In the genomic region with DNA sequence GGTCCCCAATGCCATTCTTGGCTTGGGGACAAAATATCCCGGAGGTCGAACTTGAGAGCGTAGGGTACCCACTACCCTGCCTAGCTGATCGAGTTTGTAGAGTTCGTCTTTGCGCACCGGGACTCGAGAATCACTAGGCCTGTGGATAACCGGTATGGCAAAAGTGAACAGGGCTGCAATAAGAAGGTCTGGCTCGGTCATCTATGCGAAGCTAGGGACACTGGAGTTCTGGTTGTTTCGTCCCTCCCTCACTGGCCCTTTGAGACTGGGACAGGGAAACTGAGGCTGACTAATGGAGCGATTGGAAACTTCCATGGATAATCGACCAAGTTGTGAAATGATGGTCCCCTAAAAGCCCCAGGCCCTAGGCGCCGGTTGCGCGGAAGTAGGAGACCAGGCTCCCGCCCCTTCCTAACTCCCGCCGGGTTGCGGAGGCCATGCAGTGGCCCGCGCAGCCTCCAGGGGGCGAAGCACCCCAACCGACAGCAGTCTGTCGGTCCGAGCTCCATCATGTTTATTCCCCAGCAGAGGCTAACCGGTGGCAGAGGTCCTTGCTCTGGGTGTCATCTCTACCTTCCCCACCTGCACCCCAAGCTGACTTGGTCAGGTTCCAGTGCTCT, we compare ENCODE assay signal across 8 mouse cellular contexts. TPM values are rescaled to one million over a fixed set of nuclear protein-coding genes. Genes with fewer than 3 reads are reported as not detected.
DNase-seq lines count a peak whose midpoint lies in the region; ATAC-seq and TF ChIP-seq lines count a peak whose summit lies in the region.

No protein-coding gene starts in this region.

- peak; percentile 52; the same call in 1 of the 2 replicates for TF ChIP-seq POLR2A in bone marrow, adult 2 months (IDR thresholded peaks at IDR 0.05; ENCODE audit: borderline replicate concordance, control insufficient read depth, low read depth, low read length)

- no peaks in the 10 kb centered on the region for H3K27me3 ChIP-seq in embryonic facial prominence, embryonic 14.5 days (replicated peaks; ENCODE audit: control insufficient read depth, insufficient read depth, low read length)
- H3K27me3 ChIP-seq in heart, embryonic 10.5 days (ENCODE audit: insufficient read depth, poor library complexity, severe bottlenecking) = no peaks in the 10 kb centered on the region
- H3K27me3 ChIP-seq in liver, postnatal 0 days (ENCODE audit: insufficient read depth, low read length) = no peaks in the 10 kb centered on the region
- H3K27me3 ChIP-seq in neural tube, embryonic 12.5 days (replicated peaks) = no peaks in the 10 kb centered on the region

- peak overlapping the region; percentile 89 for H3K4me3 ChIP-seq in bone marrow, adult 2 months (replicated peaks; ENCODE audit: control insufficient read depth, low read depth, low read length)
- H3K4me3 ChIP-seq in embryonic facial prominence, embryonic 14.5 days (ENCODE audit: low read depth, low read length) = peak overlapping the region; percentile 88
- H3K4me3 ChIP-seq in heart, embryonic 10.5 days = peak overlapping the region; percentile 88
- H3K4me3 ChIP-seq in liver, postnatal 0 days (ENCODE audit: low read depth, low read length) = peak overlapping the region; percentile 86
- peak overlapping the region; percentile 78 for H3K4me3 ChIP-seq in neural tube, embryonic 12.5 days

- H3K9ac ChIP-seq in embryonic facial prominence, embryonic 14.5 days (ENCODE audit: low read depth, low read length) = peak overlapping the region; percentile 76
- peak overlapping the region; percentile 54 for H3K9ac ChIP-seq in liver, postnatal 0 days (replicated peaks)
- H3K9ac ChIP-seq in neural tube, embryonic 12.5 days = peak overlapping the region; percentile 85; the same call in 1 of the 2 replicates

- H3K36me3 ChIP-seq in embryonic facial prominence, embryonic 14.5 days (ENCODE audit: control insufficient read depth, insufficient read depth, low read length) = peaks cover 11% of the 10 kb centered on the region; the same call in 1 of the 2 replicates
- H3K36me3 ChIP-seq in heart, embryonic 10.5 days = peaks cover 10% of the 10 kb centered on the region
- H3K36me3 ChIP-seq in liver, postnatal 0 days (replicated peaks; ENCODE audit: insufficient read depth, low read length) = 0 out of 2 replicates have a peak, but pooled peaks cover under 1% of the 10 kb centered on the region
- peaks cover 6% of the 10 kb centered on the region for H3K36me3 ChIP-seq in neural tube, embryonic 12.5 days

- H3K27ac ChIP-seq in bone marrow, adult 2 months (ENCODE audit: control insufficient read depth, insufficient read depth, low read depth, low read length, poor library complexity) = peak overlapping the region; percentile 62
- H3K27ac ChIP-seq in embryonic facial prominence, embryonic 14.5 days (replicated peaks; ENCODE audit: low read depth, low read length) = peak overlapping the region; percentile 91
- peak overlapping the region; percentile 92 for H3K27ac ChIP-seq in heart, embryonic 10.5 days
- peak overlapping the region; percentile 85 for H3K27ac ChIP-seq in liver, postnatal 0 days (ENCODE audit: low read depth)
- H3K27ac ChIP-seq in neural tube, embryonic 12.5 days = peak overlapping the region; percentile 68; the same call in 1 of the 2 replicates

- ATAC-seq in CD4-positive, CD25-positive, alpha-beta regulatory T cell, adult 4 months = peak; percentile 57
- peak; percentile 44 for ATAC-seq in embryonic facial prominence, embryonic 14.5 days (ENCODE audit: low read depth)
- peak; percentile 56 for ATAC-seq in liver, postnatal 0 days
- peak; percentile 49 for ATAC-seq in neural tube, embryonic 12.5 days (ENCODE audit: low FRiP score, low read depth)

- TF ChIP-seq EP300 in liver, postnatal 0 days (IDR thresholded peaks at IDR 0.05; ENCODE audit: low read depth) = no peak

- peak; percentile 80 for TF ChIP-seq CTCF in bone marrow, adult 2 months (IDR thresholded peaks at IDR 0.05; ENCODE audit: control insufficient read depth, insufficient read depth, low read length)
- TF ChIP-seq CTCF in liver, postnatal 0 days (IDR thresholded peaks at IDR 0.05; ENCODE audit: low read depth) = peak; percentile 97

- H3K9me3 ChIP-seq in embryonic facial prominence, embryonic 14.5 days (ENCODE audit: control insufficient read depth, low read length) = no peaks in the 10 kb centered on the region
- H3K9me3 ChIP-seq in heart, embryonic 10.5 days = no peaks in the 10 kb centered on the region
- H3K9me3 ChIP-seq in liver, postnatal 0 days (ENCODE audit: low read length) = no peaks in the 10 kb centered on the region
- no peaks in the 10 kb centered on the region for H3K9me3 ChIP-seq in neural tube, embryonic 12.5 days

- peak overlapping the region; percentile 94 for H3K4me2 ChIP-seq in embryonic facial prominence, embryonic 14.5 days (ENCODE audit: low read depth, low read length)
- peak overlapping the region; percentile 99 for H3K4me2 ChIP-seq in liver, postnatal 0 days (ENCODE audit: low read depth, low read length)
- H3K4me2 ChIP-seq in neural tube, embryonic 12.5 days (replicated peaks) = peak overlapping the region; percentile 97

- under 1% methylated on average over 29 of the region's 29 CpGs for WGBS in bone marrow, adult 2 months
- WGBS in embryonic facial prominence, embryonic 14.5 days = under 1% methylated on average over 26 of the region's 29 CpGs
- WGBS in heart, embryonic 10.5 days = under 1% methylated on average over 29 of the region's 29 CpGs
- WGBS in liver, postnatal 0 days (ENCODE audit: insufficient replicate concordance) = under 1% methylated on average over 29 of the region's 29 CpGs
- WGBS in neural tube, embryonic 12.5 days = under 1% methylated on average over 29 of the region's 29 CpGs

- H3K4me1 ChIP-seq in bone marrow, adult 2 months (ENCODE audit: control insufficient read depth, insufficient read depth, low read length) = peaks cover 10% of the 10 kb centered on the region
- H3K4me1 ChIP-seq in embryonic facial prominence, embryonic 14.5 days (ENCODE audit: control insufficient read depth, insufficient read depth, low read length) = peaks cover 28% of the 10 kb centered on the region
- peaks cover 62% of the 10 kb centered on the region for H3K4me1 ChIP-seq in heart, embryonic 10.5 days
- peaks cover 56% of the 10 kb centered on the region for H3K4me1 ChIP-seq in liver, postnatal 0 days (ENCODE audit: insufficient read depth)
- peaks cover 52% of the 10 kb centered on the region for H3K4me1 ChIP-seq in neural tube, embryonic 12.5 days

- peak; percentile 84 for DNase-seq in embryonic facial prominence, embryonic 14.5 days (ENCODE audit: low spot score)
- DNase-seq in heart, embryonic 10.5 days (ENCODE audit: low spot score) = peak; percentile 94
- DNase-seq in kidney, adult 9 months = peak; percentile 89
- DNase-seq in liver, postnatal 0 days = peak; percentile 91
- peak; percentile 91 for DNase-seq in testis, postnatal 10 days (ENCODE audit: low spot score)

RNA-seq across cellular contexts. Expression of gene Klf16, which starts 1.1 kb away (rescaled TPM):
- 1 to 10 TPM; 7.2 to 10.0 TPM for polyA plus RNA-seq in CD4-positive, CD25-positive, alpha-beta regulatory T cell, adult 4 months (2017; shearing (Covaris generic))
- polyA plus RNA-seq in bone marrow, adult 2 months (2011; ENCODE audit: insufficient read depth, insufficient read length, low replicate concordance, missing spikeins) = 13.4 and 18.6 TPM in 2 replicates
- polyA plus RNA-seq in embryonic facial prominence, embryonic 14.5 days (2014; fragmentation: Nextera tagmentation; extraction: Ambion mirVana) = 9.7 and 9.9 TPM in 2 replicates
- 7.9 and 8.1 TPM in 2 replicates for polyA plus RNA-seq in heart, embryonic 10.5 days (2016; fragmentation: Nextera tagmentation; extraction: Ambion mirVana)
- 6.1 and 6.5 TPM in 2 replicates for polyA plus RNA-seq in liver, postnatal 0 days (2015; fragmentation: Nextera tagmentation; extraction: Ambion mirVana)
- 7.3 and 7.5 TPM in 2 replicates for polyA plus RNA-seq in neural tube, embryonic 12.5 days (2016; fragmentation: Nextera tagmentation; extraction: Ambion mirVana)

RNA-seq across cellular contexts. Expression of gene Abhd17a, which starts 11.9 kb away (rescaled TPM):
- 1 to 10 TPM; 2.3 to 9.7 TPM for polyA plus RNA-seq in CD4-positive, CD25-positive, alpha-beta regulatory T cell, adult 4 months (2017; shearing (Covaris generic))
- 44.4 and 53.1 TPM in 2 replicates for polyA plus RNA-seq in bone marrow, adult 2 months (2011; ENCODE audit: insufficient read depth, insufficient read length, low replicate concordance, missing spikeins)
- 115 and 124 TPM in 2 replicates for polyA plus RNA-seq in embryonic facial prominence, embryonic 14.5 days (2014; fragmentation: Nextera tagmentation; extraction: Ambion mirVana)
- 94.1 and 120 TPM in 2 replicates for polyA plus RNA-seq in heart, embryonic 10.5 days (2016; fragmentation: Nextera tagmentation; extraction: Ambion mirVana)
- polyA plus RNA-seq in liver, postnatal 0 days (2015; fragmentation: Nextera tagmentation; extraction: Ambion mirVana) = 50.2 and 59.3 TPM in 2 replicates
- 126 and 127 TPM in 2 replicates for polyA plus RNA-seq in neural tube, embryonic 12.5 days (2016; fragmentation: Nextera tagmentation; extraction: Ambion mirVana)

RNA-seq across cellular contexts. Expression of gene Rexo1, which starts 16.9 kb away (rescaled TPM):
- polyA plus RNA-seq in CD4-positive, CD25-positive, alpha-beta regulatory T cell, adult 4 months (2017; shearing (Covaris generic)) = 10 to 100 TPM; 13.6 to 16.4 TPM
- 46.3 and 55.3 TPM in 2 replicates for polyA plus RNA-seq in bone marrow, adult 2 months (2011; ENCODE audit: insufficient read depth, insufficient read length, low replicate concordance, missing spikeins)
- polyA plus RNA-seq in embryonic facial prominence, embryonic 14.5 days (2014; fragmentation: Nextera tagmentation; extraction: Ambion mirVana) = 22.6 and 26.2 TPM in 2 replicates
- polyA plus RNA-seq in heart, embryonic 10.5 days (2016; fragmentation: Nextera tagmentation; extraction: Ambion mirVana) = 25.1 and 26.9 TPM in 2 replicates
- polyA plus RNA-seq in liver, postnatal 0 days (2015; fragmentation: Nextera tagmentation; extraction: Ambion mirVana) = 7.4 and 8.1 TPM in 2 replicates
- polyA plus RNA-seq in neural tube, embryonic 12.5 days (2016; fragmentation: Nextera tagmentation; extraction: Ambion mirVana) = 35.6 and 35.9 TPM in 2 replicates

RNA-seq across cellular contexts. Expression of gene Scamp4, which starts 24.4 kb away (rescaled TPM):
- polyA plus RNA-seq in CD4-positive, CD25-positive, alpha-beta regulatory T cell, adult 4 months (2017; shearing (Covaris generic)) = 100 to 1,000 TPM in 1 of 2 experiments, 10 to 100 TPM in 1; 98.1 to 145 TPM
- polyA plus RNA-seq in bone marrow, adult 2 months (2011; ENCODE audit: insufficient read depth, insufficient read length, low replicate concordance, missing spikeins) = 12.9 and 17.2 TPM in 2 replicates
- polyA plus RNA-seq in embryonic facial prominence, embryonic 14.5 days (2014; fragmentation: Nextera tagmentation; extraction: Ambion mirVana) = 84.6 and 96.3 TPM in 2 replicates
- 97.4 and 97.9 TPM in 2 replicates for polyA plus RNA-seq in heart, embryonic 10.5 days (2016; fragmentation: Nextera tagmentation; extraction: Ambion mirVana)
- polyA plus RNA-seq in liver, postnatal 0 days (2015; fragmentation: Nextera tagmentation; extraction: Ambion mirVana) = 27.5 and 29.2 TPM in 2 replicates
- polyA plus RNA-seq in neural tube, embryonic 12.5 days (2016; fragmentation: Nextera tagmentation; extraction: Ambion mirVana) = 60.8 and 63.9 TPM in 2 replicates

RNA-seq across cellular contexts. Expression of gene Adat3, which starts 24.4 kb away (rescaled TPM):
- polyA plus RNA-seq in CD4-positive, CD25-positive, alpha-beta regulatory T cell, adult 4 months (2017; shearing (Covaris generic)) = 1 to 10 TPM; 1.7 to 3.6 TPM
- 2.2 and 3.2 TPM in 2 replicates for polyA plus RNA-seq in bone marrow, adult 2 months (2011; ENCODE audit: insufficient read depth, insufficient read length, low replicate concordance, missing spikeins)
- 6.1 and 6.2 TPM in 2 replicates for polyA plus RNA-seq in embryonic facial prominence, embryonic 14.5 days (2014; fragmentation: Nextera tagmentation; extraction: Ambion mirVana)
- 5.8 and 9.3 TPM in 2 replicates for polyA plus RNA-seq in heart, embryonic 10.5 days (2016; fragmentation: Nextera tagmentation; extraction: Ambion mirVana)
- 2.1 and 2.6 TPM in 2 replicates for polyA plus RNA-seq in liver, postnatal 0 days (2015; fragmentation: Nextera tagmentation; extraction: Ambion mirVana)
- polyA plus RNA-seq in neural tube, embryonic 12.5 days (2016; fragmentation: Nextera tagmentation; extraction: Ambion mirVana) = 5.4 and 6.7 TPM in 2 replicates

Comparison
In these comparisons a context has a peak if more than half of its experiments do, and no peak if none do; other contexts are left out.
1. Peak in every context shown above with its lines: DNase-seq, ATAC-seq, H3K4me3 ChIP-seq and H3K27ac ChIP-seq.